Mouse (Mus musculus): ENCODE results near the gene Thoc6.

- TF ChIP-seq TAL1 (IDR thresholded peaks at IDR 0.05; ENCODE audit: low read length) = no peak
- TF ChIP-seq GATA1 (IDR thresholded peaks at IDR 0.05; ENCODE audit: low read length) = no peak
Observed at GRCm38 (mm10) chr17:23695801-23696200, 22.1 kb upstream of the Thoc6 start.
